ENCODE assay signal across 14 mouse cellular contexts in the genomic region with DNA sequence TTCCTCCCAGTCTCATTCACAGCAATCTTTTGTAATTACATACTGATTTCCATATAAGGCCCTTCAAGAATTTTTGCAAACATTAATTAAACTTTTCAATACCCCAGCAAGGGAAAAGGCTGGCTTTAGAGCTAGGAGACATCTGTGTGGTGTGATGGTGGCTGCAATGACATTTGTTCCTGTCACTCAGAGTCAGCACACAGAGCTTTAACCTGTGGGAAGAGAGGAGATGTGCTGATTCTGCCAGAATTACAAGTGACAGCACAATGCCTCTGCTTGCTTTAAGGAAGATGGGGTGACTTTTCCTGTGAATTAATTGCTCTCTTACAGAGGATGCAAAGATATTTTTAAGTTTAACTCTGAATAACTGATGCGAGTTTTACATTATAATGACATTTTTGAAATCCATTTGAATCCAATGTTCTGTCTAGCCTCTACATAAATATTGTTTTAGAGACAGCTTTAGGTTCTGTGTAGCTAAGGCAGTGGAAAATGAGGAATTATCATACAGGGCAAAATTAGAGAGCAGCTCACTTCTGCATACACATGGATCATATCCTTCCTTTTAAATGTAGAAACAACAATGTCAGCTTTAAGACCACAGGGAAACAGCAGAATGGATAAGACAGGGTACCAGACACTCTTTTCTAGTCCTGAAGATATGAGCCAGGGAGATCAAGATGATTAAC.
"Had no signal": no experiment of that assay in that cellular context is flagged by ENCODE, and none has a peak within 500 bp of the region (broad histone marks: within the 10 kb centered on the region; RNA-seq: fewer than 3 reads in every experiment).

No protein-coding gene starts in this region.

- H3K9ac ChIP-seq: kidney, embryonic 15.5 days; liver, embryonic 15.5 days; neural tube, embryonic 15.5 days had no signal

- H3K4me1 ChIP-seq: kidney, embryonic 15.5 days; limb, embryonic 10.5 days; neural tube, embryonic 15.5 days had no signal

- H3K27me3 ChIP-seq: kidney, embryonic 15.5 days; neural tube, embryonic 15.5 days had no signal

- H3K4me3 ChIP-seq: kidney, embryonic 15.5 days; left cerebral cortex, adult 2 months; limb, embryonic 10.5 days; liver, embryonic 15.5 days; neural tube, embryonic 15.5 days had no signal

- DNase-seq: kidney, adult 2 months; kidney, postnatal 25 days; lung, adult 2 months; lung, postnatal 36 days; thymus, adult 18-20 months; thymus, postnatal 25 days had no signal

- ATAC-seq: lung, postnatal 0 days had no signal

- H3K4me2 ChIP-seq: kidney, embryonic 15.5 days; liver, embryonic 11.5 days; liver, embryonic 15.5 days; neural tube, embryonic 15.5 days had no signal

- H3K9me3 ChIP-seq: kidney, embryonic 15.5 days; limb, embryonic 10.5 days; liver, embryonic 15.5 days; neural tube, embryonic 15.5 days had no signal

- H3K36me3 ChIP-seq: kidney, embryonic 15.5 days; limb, embryonic 10.5 days; liver, embryonic 15.5 days; neural tube, embryonic 15.5 days had no signal

- H3K27ac ChIP-seq: kidney, embryonic 15.5 days; left cerebral cortex, adult 2 months; limb, embryonic 10.5 days; liver, embryonic 15.5 days; neural tube, embryonic 15.5 days; stomach, postnatal 0 days had no signal
